Mouse (Mus musculus): Measurements from ENCODE around the gene Lrrc52. TPM values are rescaled to one million over a fixed set of nuclear protein-coding genes. Genes with fewer than 3 reads are reported as not detected.

Lrrc52 gene
- not detected for polyA plus RNA-seq (2014; fragmentation: Illumina TruSeq; extraction: RNeasy Lipid Tissue Mini Kit (QIAGEN cat#74804); ENCODE audit: low read depth, low replicate concordance)

GRCm38 (mm10) chr1:167466765-167467426 lies at the start of gene Lrrc52:
Gene Lrrc52 (minus strand): TSS chr1:167466780.

Other genes starting within 250 kb of the Lrrc52 start
- 6.3 TPM for gene Uck2, start 181.5 kb downstream of the Lrrc52 start, polyA plus RNA-seq (2014; fragmentation: Illumina TruSeq; extraction: RNeasy Lipid Tissue Mini Kit (QIAGEN cat#74804); ENCODE audit: low read depth, low replicate concordance)
- gene Tmco1, start 158.4 kb downstream of the Lrrc52 start, polyA plus RNA-seq (2014; fragmentation: Illumina TruSeq; extraction: RNeasy Lipid Tissue Mini Kit (QIAGEN cat#74804); ENCODE audit: low read depth, low replicate concordance): 361 TPM
- 213 TPM for gene Aldh9a1, start 116.8 kb downstream of the Lrrc52 start, polyA plus RNA-seq (2014; fragmentation: Illumina TruSeq; extraction: RNeasy Lipid Tissue Mini Kit (QIAGEN cat#74804); ENCODE audit: low read depth, low replicate concordance)
- gene Mgst3, start 72.9 kb downstream of the Lrrc52 start, polyA plus RNA-seq (2014; fragmentation: Illumina TruSeq; extraction: RNeasy Lipid Tissue Mini Kit (QIAGEN cat#74804); ENCODE audit: low read depth, low replicate concordance): 1.1 TPM
- gene Rxrg, start 131.6 kb upstream of the Lrrc52 start, polyA plus RNA-seq (2014; fragmentation: Illumina TruSeq; extraction: RNeasy Lipid Tissue Mini Kit (QIAGEN cat#74804); ENCODE audit: low read depth, low replicate concordance): 1.7 TPM
- not detected for gene Lmx1a, start 222.5 kb upstream of the Lrrc52 start, polyA plus RNA-seq (2014; fragmentation: Illumina TruSeq; extraction: RNeasy Lipid Tissue Mini Kit (QIAGEN cat#74804); ENCODE audit: low read depth, low replicate concordance)